Mouse (Mus musculus) spleen, adult 12 weeks (tissue): ENCODE data around the gene 2410004B18Rik.
"Not testable (repeated sequence)": the region's sequence is repeated elsewhere in the genome, so short reads cannot be mapped to it uniquely, and the experiment has no call there.

Experiments used
- DNase-seq: peaks from one replicate; pipeline ENCODE4 v3.0.0; 2022; ENCODE audit warnings: low spot score

2410004B18Rik gene

DNA sequence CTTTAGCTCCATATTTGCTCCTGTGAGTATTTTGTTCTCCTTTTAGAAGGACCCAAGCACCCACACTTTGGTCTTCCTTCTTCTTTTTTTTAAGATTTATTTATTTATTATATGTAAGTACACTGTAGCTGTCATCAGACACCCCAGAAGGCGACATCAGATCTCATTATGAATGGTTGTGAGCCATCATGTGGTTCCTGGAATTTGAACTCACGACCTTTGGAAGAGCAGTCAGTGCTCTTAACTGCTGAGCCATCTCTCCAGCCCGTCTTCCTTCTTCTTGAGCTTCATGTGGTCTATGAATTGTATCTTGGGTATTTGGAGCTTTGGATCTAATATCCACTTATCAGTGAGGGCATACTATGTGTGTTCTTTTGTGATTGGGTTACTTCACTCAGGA lies 27.8 kb downstream of the 2410004B18Rik start:
- not testable (repeated sequence) for DNase-seq

DNA sequence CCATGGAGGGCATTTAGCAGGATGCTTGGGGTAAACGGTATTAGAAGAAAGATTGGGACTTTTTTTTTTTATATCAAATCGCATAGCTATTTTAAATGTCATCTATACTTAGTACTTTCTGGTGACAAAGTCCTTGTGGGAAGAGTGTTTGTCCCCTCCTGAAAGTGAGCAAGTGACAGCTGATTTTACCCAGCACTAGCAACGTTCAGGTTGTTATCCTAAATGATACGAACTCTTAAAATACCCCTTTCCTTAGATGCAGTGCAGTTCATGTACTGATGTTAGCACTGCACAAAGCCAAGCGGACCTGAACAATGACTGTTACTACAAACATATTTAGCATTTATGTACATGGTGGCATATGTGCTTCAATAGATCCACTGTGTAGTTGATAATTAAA lies 29.0 kb downstream of the 2410004B18Rik start:
- DNase-seq = no peak

DNA sequence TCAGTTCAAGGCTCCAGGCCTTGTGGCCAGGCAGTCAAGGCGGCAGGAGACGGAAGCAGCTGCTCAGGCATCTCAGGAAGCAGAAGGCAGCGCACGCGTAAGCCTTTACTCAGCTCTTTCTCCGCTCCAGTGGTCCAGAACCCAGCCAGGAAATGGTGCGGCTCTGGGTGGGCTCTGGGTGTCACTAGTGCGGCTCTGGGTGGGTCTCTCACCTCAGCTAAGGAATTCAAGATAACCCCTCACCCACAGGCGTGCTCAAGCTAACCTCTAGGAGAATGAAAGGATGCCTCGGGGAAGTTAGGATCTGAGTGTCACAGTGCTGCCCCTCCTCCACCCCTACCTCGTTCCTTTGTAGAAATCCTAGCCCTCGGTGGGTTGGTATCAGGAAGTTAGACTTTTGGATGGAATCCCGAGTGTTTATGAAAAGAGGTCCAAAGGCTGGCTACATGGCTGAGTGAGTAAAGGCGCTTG lies 31.3 kb downstream of the 2410004B18Rik start:
- no peak for DNase-seq

DNA sequence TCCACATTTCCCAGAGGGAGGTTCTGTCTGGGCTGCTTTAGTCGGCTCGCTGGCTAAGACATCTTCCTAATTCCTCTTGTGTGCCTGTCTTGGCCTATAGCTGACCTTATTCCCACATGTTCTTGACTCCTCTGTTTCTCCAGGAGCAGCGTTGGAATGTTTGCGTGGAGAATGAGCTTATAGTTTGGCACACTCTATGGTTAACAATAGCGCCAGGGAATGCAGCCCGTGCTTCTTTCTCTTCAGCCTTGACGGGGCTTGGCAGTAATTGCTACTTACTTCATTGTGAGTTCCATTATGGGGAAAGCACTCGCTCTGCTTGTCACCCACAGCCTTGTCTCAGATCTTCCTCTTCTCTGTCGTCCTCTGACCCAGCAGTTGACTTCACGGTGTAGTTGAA lies 33.7 kb downstream of the 2410004B18Rik start:
- no peak for DNase-seq

DNA sequence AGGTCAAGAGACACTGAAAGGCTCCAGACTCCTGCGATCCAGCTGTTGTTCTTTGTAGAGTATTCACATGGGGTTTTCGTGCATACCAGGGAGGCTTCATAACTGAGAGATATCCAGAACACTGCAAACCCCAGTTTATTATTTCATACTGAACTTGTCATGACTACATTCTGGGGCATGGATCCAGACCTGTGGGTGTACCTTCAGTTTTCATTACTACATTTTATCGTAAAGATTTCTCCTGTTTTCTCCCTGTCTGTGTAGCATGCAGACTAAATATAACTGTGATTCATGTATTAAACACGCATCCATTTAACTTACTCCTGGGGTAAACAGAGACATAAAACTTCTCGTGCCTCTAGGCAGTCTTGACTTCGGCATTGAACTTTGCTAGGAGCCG lies 37.2 kb downstream of the 2410004B18Rik start:
- DNase-seq = no peak

DNA sequence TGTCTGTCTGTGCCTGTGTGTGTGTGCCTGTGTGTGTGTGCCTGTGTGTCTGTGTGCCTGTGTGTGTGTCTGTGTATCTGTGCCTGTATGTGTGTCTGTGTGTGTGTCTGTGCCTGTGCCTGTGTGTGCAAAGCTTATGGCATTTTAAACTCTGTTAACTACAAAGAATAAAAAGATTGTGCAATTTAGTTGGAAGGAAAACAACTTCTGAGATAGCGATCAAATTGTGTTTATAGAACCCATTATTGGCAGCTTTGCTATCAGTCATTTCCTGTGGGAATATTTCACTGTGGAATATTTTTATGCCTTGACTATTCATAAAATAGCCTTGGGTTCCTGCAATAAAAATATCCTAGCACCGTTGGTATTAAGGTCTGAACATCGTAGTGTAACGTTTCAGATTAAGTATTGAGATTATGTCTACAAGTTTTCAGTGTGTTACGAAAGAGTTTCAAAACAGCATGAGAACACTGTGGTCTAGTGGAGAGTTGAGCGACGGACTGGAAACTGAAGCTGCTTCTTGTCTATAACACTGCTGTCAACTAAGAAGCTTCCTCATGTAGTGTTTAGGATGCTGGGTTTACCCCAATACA lies 47.6 kb downstream of the 2410004B18Rik start:
- DNase-seq = no peak

DNA sequence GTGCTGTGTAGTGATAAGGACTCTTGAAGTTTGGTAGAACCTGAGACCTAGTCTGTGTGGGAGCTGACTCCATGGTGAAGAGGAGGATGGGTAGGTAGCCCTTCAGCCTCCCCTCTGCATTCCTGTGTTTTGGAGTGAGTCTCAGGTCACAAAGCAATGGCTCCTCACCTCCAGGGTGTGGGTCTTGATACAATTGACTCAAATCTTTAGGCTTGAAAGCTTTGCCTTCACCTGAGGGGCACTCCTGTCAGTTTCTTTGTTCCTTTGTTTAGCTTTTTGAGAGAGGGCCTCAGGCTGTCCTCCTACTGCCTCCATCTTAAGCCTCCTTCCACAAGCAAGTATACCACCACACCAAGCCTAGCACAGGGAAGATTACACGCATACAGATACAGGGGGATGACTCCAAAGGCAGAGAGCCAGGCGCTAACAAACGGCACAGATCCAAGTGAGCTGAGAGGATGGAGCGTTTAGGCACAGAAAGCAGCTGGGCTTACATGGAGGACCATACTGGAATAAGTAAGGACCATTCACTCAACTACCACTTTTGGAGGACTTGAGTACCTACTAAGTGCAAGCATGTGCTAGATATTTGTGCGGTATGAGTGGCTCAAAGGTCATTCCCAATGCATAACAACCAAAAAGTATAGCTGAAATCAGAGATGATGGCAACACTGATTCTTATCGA lies 48.6 kb downstream of the 2410004B18Rik start:
- no peak for DNase-seq

DNA sequence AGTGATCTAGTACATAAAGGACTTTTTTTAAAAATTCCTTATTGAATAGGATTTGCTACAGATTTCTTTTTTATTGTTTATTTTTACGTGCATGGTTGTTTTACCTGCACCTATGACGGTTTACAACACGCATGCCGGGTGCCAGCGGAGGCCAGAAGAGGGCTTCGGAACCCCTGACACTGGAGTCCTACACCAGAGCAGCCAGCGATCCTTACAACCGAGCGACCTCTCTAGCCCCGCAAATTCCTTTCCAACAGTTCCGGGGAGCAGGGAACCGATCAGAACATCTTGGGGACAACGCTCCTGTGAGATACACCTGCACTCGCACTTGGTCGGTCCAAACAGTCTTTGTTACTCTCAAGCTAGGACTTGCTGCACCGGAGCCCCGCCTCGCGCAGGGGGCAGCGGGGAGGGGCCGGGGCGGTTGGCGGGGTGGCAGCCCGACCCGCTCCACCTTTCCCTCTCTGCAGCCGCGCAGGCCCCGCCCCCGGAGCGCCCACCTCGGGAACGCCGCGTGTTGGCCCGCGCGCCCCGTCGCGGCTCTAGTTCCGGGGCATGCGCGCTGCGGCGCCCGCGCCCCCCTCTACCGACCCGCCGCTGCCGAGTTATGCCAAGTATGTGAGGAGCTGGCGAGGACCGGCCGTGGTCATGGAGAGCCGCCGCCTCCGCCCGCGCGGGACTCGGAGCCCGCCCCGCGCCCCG lies 49.6 kb downstream of the 2410004B18Rik start, which contains the start of gene Syde2:
Gene Syde2 (plus strand): TSS at position 603 of the 702 bp plus-strand sequence.
- no peak for DNase-seq

DNA sequence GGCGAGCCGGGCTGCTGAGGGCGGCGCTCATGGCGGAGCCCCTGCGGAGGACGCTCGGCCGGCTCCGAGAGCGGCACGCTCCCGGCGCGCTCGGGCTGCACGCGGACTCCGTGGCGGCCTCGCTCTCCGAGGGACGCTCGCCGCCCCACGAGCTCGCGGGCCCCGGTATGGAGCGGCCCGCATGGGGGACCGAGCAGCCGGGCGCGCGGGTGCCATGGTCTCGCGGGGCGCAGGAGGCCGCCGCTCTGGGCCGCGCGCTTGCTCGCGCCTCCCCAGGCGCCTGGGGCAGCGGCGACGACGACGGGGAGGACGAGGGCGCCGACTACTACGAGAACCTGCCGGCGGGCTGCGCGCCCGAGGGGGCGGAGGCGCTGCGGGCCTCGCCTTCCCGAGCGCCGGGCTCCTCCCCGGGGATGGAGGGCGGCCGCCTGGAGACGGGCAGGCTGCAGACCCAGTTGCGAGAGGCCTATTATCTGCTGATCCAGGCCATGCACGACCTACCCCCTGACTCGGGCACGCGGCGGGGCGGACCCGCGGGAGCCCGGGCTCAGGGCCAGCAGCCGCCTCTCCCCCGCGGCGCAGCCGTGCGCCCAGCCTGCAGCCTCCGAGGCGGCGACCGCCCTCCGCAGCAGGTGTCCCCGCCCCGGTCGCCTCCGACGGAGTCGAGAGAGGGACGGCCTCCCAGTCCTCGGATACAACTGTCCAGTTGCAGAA lies 50.3 kb downstream of the 2410004B18Rik start:
- DNase-seq = no peak

DNA sequence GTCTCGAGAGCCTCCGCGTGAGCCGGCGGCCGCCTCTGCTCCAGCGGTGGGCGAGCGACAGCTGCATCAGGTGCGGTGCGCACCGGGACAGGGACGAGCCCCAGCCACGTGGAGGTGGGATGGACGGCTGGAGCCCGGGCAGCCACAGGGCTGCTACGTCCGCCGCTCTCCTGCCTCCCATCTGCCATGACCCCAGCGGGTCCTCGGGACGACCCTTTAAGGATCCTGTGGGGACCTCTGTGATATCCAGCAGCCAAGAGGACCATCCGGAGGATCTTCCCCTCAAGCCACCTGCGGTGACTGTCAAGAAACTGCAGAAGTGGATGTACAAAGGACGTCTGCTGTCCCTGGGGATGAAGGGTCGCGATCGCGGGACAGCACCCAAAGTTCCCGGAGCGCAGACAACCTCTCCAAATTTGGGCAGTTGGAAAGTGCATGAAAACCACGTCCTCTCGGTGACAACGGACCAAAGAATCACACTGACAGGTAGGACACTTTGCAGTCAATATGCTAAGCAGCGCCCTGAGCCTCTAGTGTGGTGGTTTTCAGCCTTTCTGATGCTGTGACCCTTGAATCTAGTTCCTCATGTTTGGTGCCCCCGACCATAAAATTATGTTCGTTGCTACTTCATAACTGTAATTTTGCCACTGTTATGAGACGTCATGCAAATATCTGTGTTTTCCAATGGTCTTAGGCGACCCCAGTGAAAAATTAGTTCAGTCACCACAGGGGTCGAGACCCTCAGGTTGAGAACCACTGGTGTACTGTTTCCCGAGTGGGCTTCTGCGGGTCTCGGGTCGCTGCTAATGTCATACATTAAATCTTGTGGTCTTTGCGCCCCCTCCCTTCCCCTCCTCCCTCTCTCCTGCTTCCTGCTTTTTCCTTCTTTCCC lies 51.1 kb downstream of the 2410004B18Rik start:
- no peak for DNase-seq

DNA sequence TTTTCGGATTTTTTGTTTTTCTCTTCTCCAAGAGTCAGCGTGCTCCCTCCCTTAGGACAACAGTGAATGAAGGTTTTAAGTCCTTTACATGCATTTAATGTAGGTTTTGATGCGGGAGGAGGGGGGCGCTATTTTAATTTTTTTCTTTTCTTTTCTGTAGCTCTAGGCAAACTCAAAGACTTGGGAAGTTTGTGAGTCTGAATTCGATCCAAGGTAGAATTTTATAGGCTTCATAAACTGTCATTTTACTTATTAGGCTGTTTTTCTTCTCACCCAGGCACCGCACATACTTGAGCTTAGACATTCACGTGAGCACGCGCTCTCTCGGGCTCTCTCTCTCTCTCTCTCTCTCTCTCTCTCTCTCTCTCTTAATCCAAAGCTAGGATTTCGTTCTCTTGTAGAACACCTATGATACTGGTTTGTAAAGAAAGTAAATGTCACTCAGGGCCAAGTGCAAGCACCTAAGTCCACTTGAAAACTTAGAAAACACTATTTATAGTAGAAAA lies 51.8 kb downstream of the 2410004B18Rik start:
- no peak for DNase-seq

DNA sequence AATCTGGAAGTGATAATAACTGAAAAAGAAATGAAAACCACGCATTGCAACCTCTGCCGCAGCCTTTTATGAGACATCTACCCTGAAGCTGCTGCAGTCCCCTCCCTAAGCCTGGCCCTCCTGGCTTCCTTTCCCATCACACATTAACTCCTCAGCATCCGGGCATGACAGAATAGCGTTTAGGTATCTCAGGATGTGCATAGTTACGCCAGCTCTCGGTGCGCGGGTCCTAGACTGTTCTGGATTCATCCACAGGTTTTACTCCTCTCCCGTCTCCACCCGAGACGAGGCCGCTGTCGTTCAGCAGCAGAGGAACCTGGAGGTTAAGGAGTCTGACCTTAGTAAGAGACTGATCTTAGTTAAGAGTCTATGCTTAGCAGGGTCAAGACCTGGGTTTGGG lies 53.3 kb downstream of the 2410004B18Rik start:
- DNase-seq = no peak

DNA sequence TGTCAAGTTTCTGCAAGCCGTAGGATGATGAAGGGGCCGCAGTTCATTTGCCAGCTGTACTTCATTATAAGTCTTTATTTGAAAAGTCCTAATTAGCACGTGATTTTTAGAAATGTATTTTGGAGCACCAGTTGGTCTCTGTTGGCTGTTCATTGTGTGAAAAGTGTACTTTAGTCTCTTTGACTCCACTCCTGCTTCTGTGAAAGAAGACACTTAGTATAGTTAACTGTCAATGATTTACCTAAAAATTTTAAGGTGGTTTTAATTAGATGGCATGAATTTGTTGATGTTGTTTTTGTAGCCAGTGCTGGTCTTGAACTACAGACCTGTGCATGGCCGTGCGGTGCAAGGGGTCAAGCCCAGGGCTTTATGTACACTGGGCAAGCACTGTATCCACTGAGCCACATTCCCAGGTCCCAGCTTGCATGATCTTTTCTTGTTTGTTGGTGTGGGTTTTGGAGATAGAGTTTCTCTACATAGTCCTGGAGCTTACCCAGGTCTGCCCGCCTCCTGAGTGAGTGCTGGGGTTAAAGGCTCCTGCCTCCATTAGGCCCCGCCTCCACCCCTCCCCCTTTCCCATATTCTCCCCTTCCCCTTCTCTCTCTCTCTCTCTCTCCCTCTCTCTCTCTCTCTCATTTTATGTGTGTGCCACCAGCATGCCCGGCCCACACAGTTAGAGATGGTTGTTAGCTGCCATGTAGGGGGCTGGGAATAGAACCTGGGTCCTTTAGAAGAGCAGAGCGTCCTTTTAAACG lies 54.3 kb downstream of the 2410004B18Rik start:
- DNase-seq = no peak

DNA sequence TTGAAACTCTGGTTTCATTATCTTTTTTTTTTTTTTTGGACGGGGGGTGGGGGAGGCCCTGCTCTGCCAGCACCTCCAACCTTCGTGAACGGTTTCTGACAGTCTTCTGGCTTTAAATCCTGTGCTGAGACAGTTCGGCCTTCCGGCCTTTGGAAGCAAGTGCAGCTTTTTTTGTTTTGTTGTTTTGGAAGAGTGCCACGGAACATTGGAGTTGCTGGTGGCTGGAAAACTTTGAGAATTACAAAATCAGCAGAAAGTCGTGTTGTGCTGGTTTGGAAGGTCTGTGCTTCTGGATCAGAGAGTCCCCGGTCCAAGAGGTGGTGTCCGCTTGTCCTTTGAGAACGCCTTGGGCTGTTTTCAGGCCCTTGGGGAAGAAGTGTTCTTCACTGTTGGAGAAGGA lies 55.0 kb downstream of the 2410004B18Rik start:
- no peak for DNase-seq

DNA sequence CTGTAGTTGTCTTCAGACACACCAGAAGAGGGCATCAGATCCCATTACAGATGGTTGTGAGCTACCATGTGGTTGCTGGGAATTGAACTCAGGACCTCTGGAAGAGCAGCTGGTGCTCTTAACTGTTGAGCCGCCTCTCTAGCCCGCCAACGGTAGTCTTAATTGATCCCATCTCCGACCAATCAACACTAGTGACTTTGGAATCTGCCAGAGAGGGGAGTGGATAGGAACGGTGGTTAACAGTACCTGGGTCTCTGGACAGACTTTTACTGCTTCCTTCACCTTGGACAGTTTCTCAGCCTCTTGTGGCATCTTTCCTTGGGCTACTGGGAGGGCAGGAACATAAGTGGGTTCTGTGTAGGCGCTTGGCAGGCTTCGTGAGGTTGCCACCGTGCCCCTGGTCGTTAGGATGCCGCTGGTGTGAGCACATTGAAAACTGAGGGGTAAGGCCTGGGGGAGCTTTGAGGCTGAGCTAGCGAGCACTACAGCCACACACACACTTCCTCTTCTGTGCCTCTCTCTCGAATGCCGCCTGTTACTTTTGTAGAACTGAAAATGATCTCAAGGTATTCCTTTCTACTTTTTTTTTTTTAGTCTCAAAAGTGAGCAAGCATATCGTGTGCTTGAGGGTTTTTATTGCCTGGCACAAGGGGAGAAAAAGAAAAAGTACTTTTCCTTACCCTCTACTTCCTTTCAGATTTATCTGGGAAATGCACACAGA lies 55.8 kb downstream of the 2410004B18Rik start:
- DNase-seq = no peak
